Comparison of ENCODE assay signal across 7 mouse cellular contexts in genomic region chr4:129557256-129557808, GRCm38 (mm10). TPM values are rescaled to one million over a fixed set of nuclear protein-coding genes. Genes with fewer than 3 reads are reported as not detected.
DNase-seq lines count a peak whose midpoint lies in the region; ATAC-seq and TF ChIP-seq lines count a peak whose summit lies in the region.

No protein-coding gene starts in this region.

- WGBS in hindbrain, embryonic 11.5 days, result 79% methylated on average over 9 of the region's 9 CpGs

- peak overlapping the region; percentile 83 for H3K27ac ChIP-seq in CH12.LX (ENCODE audit: insufficient read depth, low read depth)
- no peak overlapping the region for H3K27ac ChIP-seq in ES-Bruce4 (ENCODE audit: insufficient read depth, low read length)
- no peak overlapping the region for H3K27ac ChIP-seq in hindbrain, embryonic 11.5 days (ENCODE audit: low read depth, low read length)

- TF ChIP-seq POLR2A in CH12.LX (IDR thresholded peaks at IDR 0.05; ENCODE audit: low read depth, low read length) (no peak), ES-Bruce4 (IDR thresholded peaks at IDR 0.05; ENCODE audit: insufficient read depth, low read length) (no peak)

- TF ChIP-seq RAD21 in CH12.LX (IDR thresholded peaks at IDR 0.05; ENCODE audit: low read depth, low read length), result no peak

- peaks cover 6 to 34% of the 10 kb centered on the region in 2 experiments for H3K4me1 ChIP-seq in CH12.LX (ENCODE audit: control insufficient read depth in 1 of 2, insufficient read depth in 2 of 2)
- H3K4me1 ChIP-seq in ES-Bruce4 (ENCODE audit: control insufficient read depth, insufficient read depth, low read length), result no peaks in the 10 kb centered on the region
- H3K4me1 ChIP-seq in hindbrain, embryonic 11.5 days (replicated peaks; ENCODE audit: control insufficient read depth, insufficient read depth, low read length), result no peaks in the 10 kb centered on the region

- no peaks in the 10 kb centered on the region; the same call in 1 of the 2 replicates for H3K79me2 ChIP-seq in CH12.LX (replicated peaks; ENCODE audit: control insufficient read depth, extremely low read depth, insufficient read depth, poor library complexity, severe bottlenecking)

- TF ChIP-seq EP300 in CH12.LX (IDR thresholded peaks at IDR 0.05; ENCODE audit: low read length) (no peak), ES-Bruce4 (IDR thresholded peaks at IDR 0.05; ENCODE audit: insufficient read depth, low read depth, low read length) (no peak)

- dilution Hi-C loops in CH12.LX (cut with MboI; ENCODE audit: extremely low pct_ligation_motif_present, extremely low pct_unique_long_range_greater_than_20kb, low sequenced_read_pairs), result no loop called here

- peak overlapping the region; percentile 95 for H3K4me2 ChIP-seq in CH12.LX (ENCODE audit: insufficient read depth, low read depth, poor library complexity, severe bottlenecking)
- H3K4me2 ChIP-seq in hindbrain, embryonic 11.5 days (replicated peaks; ENCODE audit: low read depth, low read length), result no peak overlapping the region; the same call in 1 of the 2 replicates

- TF ChIP-seq CTCF in CH12.LX (conservative IDR thresholded peaks at IDR 0.05 in 1 of 2, IDR thresholded peaks at IDR 0.05 in 1 of 2; ENCODE audit: low read depth in 2 of 2, low read length in 2 of 2) (no peak), ES-Bruce4 (IDR thresholded peaks at IDR 0.05; ENCODE audit: low read depth, low read length) (no peak)

- 0 out of 2 replicates have a peak, but pooled peaks have one; percentile 4 for ATAC-seq in hindbrain, embryonic 11.5 days (ENCODE audit: low FRiP score)
- ATAC-seq in megakaryocyte-erythroid progenitor cell, adult 5-6 weeks (replicated peaks; ENCODE audit: low FRiP score, low TSS enrichment, poor library complexity, severe bottlenecking), result peak; percentile 39

- DNase-seq in CH12.LX (ENCODE audit: extremely low read depth), result no peak
- DNase-seq in hindbrain, embryonic 11.5 days (ENCODE audit: low spot score), result no peak
- DNase-seq in urinary bladder, postnatal 14 days (ENCODE audit: low spot score), result no peak
- DNase-seq in Muller cell, postnatal 12 days (ENCODE audit: inconsistent ontology term), result no peak
- no peak for DNase-seq in gastrocnemius, adult 8-10 months (ENCODE audit: low spot score in 2 of 2)

- H3K4me3 ChIP-seq in CH12.LX (replicated peaks in 1 of 3; ENCODE audit: low read depth in 2 of 3, low read length in 2 of 3, poor library complexity in 1 of 3) (peak overlapping the region; percentile 63 to 69 (median 69)), ES-Bruce4 (ENCODE audit: low read depth, low read length) (peak overlapping the region; percentile 48; the same call in 1 of the 2 replicates)
- H3K4me3 ChIP-seq in hindbrain, embryonic 11.5 days (ENCODE audit: low read depth, low read length), result no peak overlapping the region

- H3K9me3 ChIP-seq in CH12.LX (replicated peaks; ENCODE audit: low read length) (no peaks in the 10 kb centered on the region), ES-Bruce4 (replicated peaks; ENCODE audit: control insufficient read depth, insufficient read depth, low read length, poor library complexity, severe bottlenecking) (no peaks in the 10 kb centered on the region)
- H3K9me3 ChIP-seq in hindbrain, embryonic 11.5 days (ENCODE audit: control insufficient read depth, low read length), result no peaks in the 10 kb centered on the region

- in situ Hi-C loops in CH12.LX (cut with MboI; ENCODE audit: low pct_ligation_motif_present, low pct_unique_long_range_greater_than_20kb, low sequenced_read_pairs), result no loop called here

- peaks cover 12 to 32% of the 10 kb centered on the region in 2 experiments for H3K36me3 ChIP-seq in CH12.LX (replicated peaks in 1 of 2; ENCODE audit: control insufficient read depth in 1 of 2, insufficient read depth in 1 of 2, low read length in 1 of 2)
- no peaks in the 10 kb centered on the region for H3K36me3 ChIP-seq in ES-Bruce4 (ENCODE audit: control insufficient read depth, insufficient read depth, low read length, poor library complexity, severe bottlenecking)
- no peaks in the 10 kb centered on the region for H3K36me3 ChIP-seq in hindbrain, embryonic 11.5 days (ENCODE audit: control insufficient read depth, insufficient read depth, low read length)

- H3K9ac ChIP-seq in CH12.LX (ENCODE audit: insufficient read depth, low read depth) (peak overlapping the region; percentile 85), ES-Bruce4 (ENCODE audit: low read depth, poor library complexity, severe bottlenecking) (peak overlapping the region; percentile 43; the same call in 1 of the 2 replicates)
- H3K9ac ChIP-seq in hindbrain, embryonic 11.5 days (ENCODE audit: low read depth, low read length), result no peak overlapping the region

- H3K27me3 ChIP-seq in CH12.LX (replicated peaks), result no peaks in the 10 kb centered on the region
- H3K27me3 ChIP-seq in ES-Bruce4 (ENCODE audit: control insufficient read depth, insufficient read depth, low read length, poor library complexity, severe bottlenecking), result no peaks in the 10 kb centered on the region
- no peaks in the 10 kb centered on the region for H3K27me3 ChIP-seq in hindbrain, embryonic 11.5 days (ENCODE audit: control insufficient read depth, insufficient read depth, low read length)

TF ChIP-seq in CH12.LX, 34 proteins besides CTCF, POLR2A, EP300 and RAD21:
- no peak for TF ChIP-seq SIN3A (IDR thresholded peaks at IDR 0.05; ENCODE audit: low read length)
- TF ChIP-seq USF2 (conservative IDR thresholded peaks at IDR 0.05; ENCODE audit: low read depth, low read length), result no peak
- no peak for TF ChIP-seq ZNF384 (IDR thresholded peaks at IDR 0.05; ENCODE audit: low read depth, low read length)
- TF ChIP-seq NRF1 (IDR thresholded peaks at IDR 0.05; ENCODE audit: low read depth, low read length), result 0 out of 2 replicates have a peak, but pooled peaks have one; percentile 6
- no peak for TF ChIP-seq MYC (IDR thresholded peaks at IDR 0.05; ENCODE audit: low read depth, low read length)
- no peak for TF ChIP-seq BHLHE40 (IDR thresholded peaks at IDR 0.05; ENCODE audit: low read depth, low read length)
- TF ChIP-seq ELF1 (IDR thresholded peaks at IDR 0.05; ENCODE audit: low read depth, low read length), result no peak
- TF ChIP-seq RCOR1 (conservative IDR thresholded peaks at IDR 0.05; ENCODE audit: low read depth, low read length), result no peak

RNA-seq across cellular contexts. Expression of gene Hdac1, which starts 14.8 kb away (rescaled TPM):
- 71.7 and 75.4 TPM in 2 replicates for total RNA-seq in CH12.LX (2012; rRNA removed)
- total RNA-seq in CH12.LX (2014; rRNA removed), result 104 and 106 TPM in 2 replicates
- 231 and 233 TPM in 2 replicates for polyA plus RNA-seq in CH12.LX (2012; ENCODE audit: insufficient read length, low read depth)
- polyA plus RNA-seq in ES-Bruce4 (2011; ENCODE audit: insufficient read depth, insufficient read length, low read depth, missing spikeins), result 301 and 304 TPM in 2 replicates
- polyA plus RNA-seq in hindbrain, embryonic 11.5 days (2014; fragmentation: Nextera tagmentation; extraction: Ambion mirVana), result 206 and 220 TPM in 2 replicates
- total RNA-seq in megakaryocyte-erythroid progenitor cell, adult 5-6 weeks (2014; fragmentation: Nextera tagmentation), result 136 and 147 TPM in 2 replicates
- 72.7 and 76.2 TPM in 2 replicates for total RNA-seq in megakaryocyte-erythroid progenitor cell, adult 5-6 weeks (2017)
- total RNA-seq in gastrocnemius, adult 8-10 months (2022), result 1 to 10 TPM; 6.7 to 9.7 (median 7.6) TPM

RNA-seq across cellular contexts. Expression of gene Lck, which starts 16.1 kb away (rescaled TPM):
- 67.2 and 80.9 TPM in 2 replicates for total RNA-seq in CH12.LX (2012; rRNA removed)
- 64.6 and 70.0 TPM in 2 replicates for total RNA-seq in CH12.LX (2014; rRNA removed)
- 138 and 177 TPM in 2 replicates for polyA plus RNA-seq in CH12.LX (2012; ENCODE audit: insufficient read length, low read depth)
- polyA plus RNA-seq in ES-Bruce4 (2011; ENCODE audit: insufficient read depth, insufficient read length, low read depth, missing spikeins), result 18.7 and 20.1 TPM in 2 replicates
- polyA plus RNA-seq in hindbrain, embryonic 11.5 days (2014; fragmentation: Nextera tagmentation; extraction: Ambion mirVana), result 5.6 and 5.8 TPM in 2 replicates
- total RNA-seq in megakaryocyte-erythroid progenitor cell, adult 5-6 weeks (2014; fragmentation: Nextera tagmentation), result 12.7 and 12.8 TPM in 2 replicates
- total RNA-seq in megakaryocyte-erythroid progenitor cell, adult 5-6 weeks (2017), result 3.7 and 11.6 TPM in 2 replicates
- not detected for total RNA-seq in gastrocnemius, adult 8-10 months (2022)

RNA-seq across cellular contexts. Expression of gene Fam167b, which starts 21.0 kb away (rescaled TPM):
- total RNA-seq in CH12.LX (2012; rRNA removed) (1.1 and 1.4 TPM in 2 replicates), CH12.LX (2014; rRNA removed) (0.49 TPM in 1 of 2 replicates, not detected in the other)
- polyA plus RNA-seq in CH12.LX (2012; ENCODE audit: insufficient read length, low read depth) (0.82 and 1.2 TPM in 2 replicates), ES-Bruce4 (2011; ENCODE audit: insufficient read depth, insufficient read length, low read depth, missing spikeins) (not detected in 2 replicates)
- polyA plus RNA-seq in hindbrain, embryonic 11.5 days (2014; fragmentation: Nextera tagmentation; extraction: Ambion mirVana), result 1.0 and 1.6 TPM in 2 replicates
- not detected in 2 replicates for total RNA-seq in megakaryocyte-erythroid progenitor cell, adult 5-6 weeks (2014; fragmentation: Nextera tagmentation)
- total RNA-seq in megakaryocyte-erythroid progenitor cell, adult 5-6 weeks (2017), result not detected in 2 replicates
- total RNA-seq in gastrocnemius, adult 8-10 months (2022), result not detected

RNA-seq across cellular contexts. Expression of gene Eif3i, which starts 43.1 kb away (rescaled TPM):
- total RNA-seq in CH12.LX (2012; rRNA removed) (667 and 673 TPM in 2 replicates), CH12.LX (2014; rRNA removed) (702 and 753 TPM in 2 replicates)
- polyA plus RNA-seq in CH12.LX (2012; ENCODE audit: insufficient read length, low read depth) (418 and 446 TPM in 2 replicates), ES-Bruce4 (2011; ENCODE audit: insufficient read depth, insufficient read length, low read depth, missing spikeins) (252 and 266 TPM in 2 replicates)
- 274 TPM in 2 replicates for polyA plus RNA-seq in hindbrain, embryonic 11.5 days (2014; fragmentation: Nextera tagmentation; extraction: Ambion mirVana)
- total RNA-seq in megakaryocyte-erythroid progenitor cell, adult 5-6 weeks (2014; fragmentation: Nextera tagmentation), result 425 and 431 TPM in 2 replicates
- 323 and 412 TPM in 2 replicates for total RNA-seq in megakaryocyte-erythroid progenitor cell, adult 5-6 weeks (2017)
- 100 to 1,000 TPM; 142 to 156 (median 148) TPM for total RNA-seq in gastrocnemius, adult 8-10 months (2022)

RNA-seq across cellular contexts. Expression of gene Tmem234, which starts 43.1 kb away (rescaled TPM):
- total RNA-seq in CH12.LX (2012; rRNA removed), result 111 and 121 TPM in 2 replicates
- 97.6 and 104 TPM in 2 replicates for total RNA-seq in CH12.LX (2014; rRNA removed)
- polyA plus RNA-seq in CH12.LX (2012; ENCODE audit: insufficient read length, low read depth), result 112 and 113 TPM in 2 replicates
- polyA plus RNA-seq in ES-Bruce4 (2011; ENCODE audit: insufficient read depth, insufficient read length, low read depth, missing spikeins), result 86.6 and 94.0 TPM in 2 replicates
- polyA plus RNA-seq in hindbrain, embryonic 11.5 days (2014; fragmentation: Nextera tagmentation; extraction: Ambion mirVana), result 177 and 195 TPM in 2 replicates
- 116 and 126 TPM in 2 replicates for total RNA-seq in megakaryocyte-erythroid progenitor cell, adult 5-6 weeks (2014; fragmentation: Nextera tagmentation)
- total RNA-seq in megakaryocyte-erythroid progenitor cell, adult 5-6 weeks (2017), result 89.9 and 120 TPM in 2 replicates
- total RNA-seq in gastrocnemius, adult 8-10 months (2022), result 10 to 100 TPM; 25.9 to 37.5 (median 29.7) TPM

Comparison
In these comparisons a context has a peak if more than half of its experiments do, and no peak if none do; other contexts are left out.
1. RNA of gene Hdac1, which starts 14.8 kb away (total RNA-seq): 72.7 to 147 TPM in megakaryocyte-erythroid progenitor cell, adult 5-6 weeks and 71.7 to 106 TPM in CH12.LX; 6.7 to 9.7 TPM in gastrocnemius, adult 8-10 months; every median in the first group is over 4 times any median in the second.
2. RNA of gene Lck, which starts 16.1 kb away (total RNA-seq): 64.6 to 80.9 TPM in CH12.LX and 3.7 to 12.8 TPM in megakaryocyte-erythroid progenitor cell, adult 5-6 weeks; not detected in gastrocnemius, adult 8-10 months; every median in the first group is over 4 times any median in the second.